Mouse (Mus musculus) ES-E14 (cell line): Measurements from ENCODE around the gene Rpl37a.

Source experiments
- HCFC1 ChIP-seq: IDR thresholded peaks from 2 replicates; pipeline ENCODE4 v1.6.1; 2012; ENCODE audit warnings: low read length, inconsistent platforms, borderline replicate concordance; ENCODE audit not compliant: insufficient read depth
- MAFK ChIP-seq: IDR thresholded peaks from 2 replicates; pipeline ENCODE4 v1.6.1; 2014; ENCODE audit warnings: mild to moderate bottlenecking, low read depth, low read length, inconsistent platforms; ENCODE audit not compliant: insufficient read depth
- ZC3H11A ChIP-seq: IDR thresholded peaks from 2 replicates; pipeline ENCODE4 v1.6.1; 2012; ENCODE audit warnings: low read depth, mild to moderate bottlenecking, inconsistent platforms, low read length, borderline replicate concordance

GRCm38 (mm10) chr1:72724354-72724753, 13.3 kb downstream of the Rpl37a start:
- TF ChIP-seq ZC3H11A (no peak), HCFC1 (no peak), MAFK (no peak)
